Mouse (Mus musculus) MEL (cell line): ENCODE results near the gene Gpt2.

Source experiments
- CTCF ChIP-seq, 3 experiments: IDR thresholded peaks in 2 of 3; conservative IDR thresholded peaks in 1 of 3; 2 replicates each; pipeline ENCODE4 v1.5.1; 2011 to 2012; ENCODE audit warnings: low read length in 3 of 3, low read depth in 2 of 3, mild to moderate bottlenecking in 2 of 3, improper control_type of control experiment in 1 of 3, inconsistent platforms in 1 of 3, mixed read lengths in 1 of 3, moderate library complexity in 1 of 3; ENCODE audit not compliant: control insufficient read depth in 1 of 3, insufficient read depth in 1 of 3, poor library complexity in 1 of 3, severe bottlenecking in 1 of 3
- MAZ ChIP-seq: IDR thresholded peaks from 2 replicates; pipeline ENCODE4 v1.6.1; 2012; ENCODE audit warnings: low read depth, mild to moderate bottlenecking, inconsistent platforms, low read length, improper control_type of control experiment
- MEF2A ChIP-seq: IDR thresholded peaks from 2 replicates; pipeline ENCODE4 v1.6.1; 2014; ENCODE audit warnings: low read depth, mild to moderate bottlenecking, inconsistent platforms, low read length, improper control_type of control experiment; ENCODE audit not compliant: poor library complexity, insufficient replicate concordance, severe bottlenecking; ENCODE audit errors: extremely low read depth
- POLR2A ChIP-seq, 2 experiments: IDR thresholded peaks; 2 replicates each; pipeline ENCODE4 v1.6.1; 2011 to 2012; ENCODE audit warnings: low read length in 2 of 2, mild to moderate bottlenecking in 2 of 2, control low read depth in 1 of 2, improper control_type of control experiment in 1 of 2, low read depth in 1 of 2, moderate library complexity in 1 of 2; ENCODE audit not compliant: control insufficient read depth in 1 of 2, insufficient read depth in 1 of 2, poor library complexity in 1 of 2

DNA sequence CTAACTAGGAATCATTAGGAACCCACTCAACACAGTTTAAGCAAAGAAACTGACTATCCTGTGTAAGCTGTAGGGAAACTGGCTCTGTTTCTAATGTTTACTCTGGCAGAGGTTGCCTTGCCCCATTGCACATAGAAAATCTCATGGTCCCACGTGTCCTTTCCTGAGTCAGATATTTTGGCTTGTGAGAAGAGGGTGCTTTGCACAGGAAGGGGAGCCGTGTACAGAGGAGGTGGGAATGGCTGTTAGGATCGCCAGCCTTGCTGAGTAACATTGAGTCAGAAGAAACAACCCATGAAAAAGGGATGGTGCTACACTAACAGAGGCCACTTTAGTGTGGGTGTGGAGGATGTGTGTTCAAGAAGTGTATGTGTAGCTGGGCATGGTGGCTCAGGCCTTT lies 36.6 kb downstream of the Gpt2 start:
- TF ChIP-seq MAZ = no peak
- no peak for TF ChIP-seq CTCF (IDR thresholded peaks at IDR 0.05 in 2 of 3, conservative IDR thresholded peaks at IDR 0.05 in 1 of 3; ENCODE audit: control insufficient read depth in 1 of 3, insufficient read depth in 1 of 3, low read depth in 2 of 3, low read length in 3 of 3, poor library complexity in 1 of 3, severe bottlenecking in 1 of 3)
- TF ChIP-seq MEF2A = no peak
- TF ChIP-seq POLR2A (IDR thresholded peaks at IDR 0.05; ENCODE audit: control insufficient read depth in 1 of 2, insufficient read depth in 1 of 2, low read depth in 1 of 2, low read length in 2 of 2, poor library complexity in 1 of 2) = no peak
